Comparison of ENCODE assay signal across 18 mouse cellular contexts in genomic region chr7:110949785-110950620, GRCm38 (mm10). TPM values are rescaled to one million over a fixed set of nuclear protein-coding genes. Genes with fewer than 3 reads are reported as not detected.
A peak's percentile ranks its signal among the peaks of the same experiment; 100 is the strongest.
DNase-seq lines count a peak whose midpoint lies in the region; ATAC-seq lines count a peak whose summit lies in the region.
"Had no signal": no experiment of that assay in that cellular context is flagged by ENCODE, and none has a peak within 500 bp of the region (broad histone marks: within the 10 kb centered on the region; RNA-seq: fewer than 3 reads in every experiment).

No protein-coding gene starts in this region.

- no peaks in the 10 kb centered on the region for H3K9me3 ChIP-seq in lung, embryonic 16.5 days (ENCODE audit: control insufficient read depth, low read length)
- H3K9me3 ChIP-seq: forebrain, embryonic 13.5 days had no signal

- peaks cover 22% of the 10 kb centered on the region for H3K4me1 ChIP-seq in lung, embryonic 16.5 days (replicated peaks; ENCODE audit: control insufficient read depth, insufficient read depth, low read length)
- H3K4me1 ChIP-seq: forebrain, embryonic 13.5 days had no signal

- ATAC-seq in lung, embryonic 16.5 days (ENCODE audit: low read depth), result peak; percentile 70
- ATAC-seq: forebrain, embryonic 13.5 days; Patski had no signal

- H3K4me2 ChIP-seq in lung, embryonic 16.5 days (ENCODE audit: low read depth, low read length), result no peak overlapping the region
- H3K4me2 ChIP-seq: forebrain, embryonic 13.5 days; hindbrain, embryonic 14.5 days; midbrain, embryonic 11.5 days had no signal

- H3K27ac ChIP-seq in lung, embryonic 16.5 days (ENCODE audit: low read length), result no peak overlapping the region
- H3K27ac ChIP-seq: forebrain, embryonic 13.5 days; hindbrain, embryonic 14.5 days had no signal

- H3K36me3 ChIP-seq in lung, embryonic 16.5 days (ENCODE audit: control insufficient read depth, insufficient read depth, low read length), result no peaks in the 10 kb centered on the region

- H3K27me3 ChIP-seq in lung, embryonic 16.5 days (ENCODE audit: control insufficient read depth, insufficient read depth, low read depth, low read length), result no peaks in the 10 kb centered on the region
- H3K27me3 ChIP-seq: forebrain, embryonic 13.5 days; Patski had no signal

- no peak overlapping the region for H3K9ac ChIP-seq in lung, embryonic 16.5 days (ENCODE audit: low read length)
- H3K9ac ChIP-seq: forebrain, embryonic 13.5 days; hindbrain, embryonic 14.5 days had no signal

- 61% methylated on average over 13 of the region's 13 CpGs for WGBS in lung, embryonic 16.5 days

- no peak overlapping the region for H3K4me3 ChIP-seq in lung, embryonic 16.5 days (ENCODE audit: low read length)
- H3K4me3 ChIP-seq: erythroblast, embryonic 14.5 days; forebrain, embryonic 13.5 days had no signal

- DNase-seq in adrenal gland, adult 2 months, result peak; percentile 41
- no peak for DNase-seq in adrenal gland, adult 8-10 months
- peak; percentile 29 to 45 for DNase-seq in heart, adult 18-20 months
- DNase-seq in heart, adult 9 months (ENCODE audit: low spot score in 2 of 2), result no peak
- DNase-seq in lung, postnatal 36 days, result no peak
- DNase-seq in lung, postnatal 4 days, result peak; percentile 39 to 80
- DNase-seq in ovary, postnatal 14 days (ENCODE audit: low spot score), result no peak
- DNase-seq: cerebellum, adult 9-11 months; heart, postnatal 14 days; kidney, adult 8-10 months; right cerebral cortex, adult 18-20 months; thymus, postnatal 14 days had no signal

RNA-seq across cellular contexts. Expression of gene Mrvi1, which starts 32.3 kb away (rescaled TPM):
- 10 to 100 TPM; 12.3 to 19.7 TPM for total RNA-seq in adrenal gland, adult 2 months (2021)
- polyA plus RNA-seq in adrenal gland, adult 2 months (2012; rRNA removed), result 6.1 and 8.7 TPM in 2 replicates
- total RNA-seq in adrenal gland, adult 8-10 months (2022), result 10 to 100 TPM; 11.5 to 16.7 (median 13.7) TPM
- 10 to 100 TPM; 12.3 to 15.4 TPM for total RNA-seq in heart, adult 18-20 months (2021)
- 6.7 and 8.4 TPM in 2 replicates for polyA plus RNA-seq in lung, embryonic 16.5 days (2015; fragmentation: Nextera tagmentation; extraction: Ambion mirVana)

Comparison
In these comparisons a context has a peak if more than half of its experiments do, and no peak if none do; other contexts are left out.
1. DNase-seq: peak in adrenal gland, adult 2 months (single experiment), heart, adult 18-20 months (2 of 2) and lung, postnatal 4 days (2 of 2); none in adrenal gland, adult 8-10 months (single experiment), heart, adult 9 months (0 of 2), lung, postnatal 36 days (single experiment) and ovary, postnatal 14 days (single experiment).